Mouse (Mus musculus): ENCODE measurements at regions not wholly inside any gene's neighbourhood (a gene's known extent, or its start where the extent isn't known, plus 50 kb on each side); places are given as distances from the start of the nearest gene placed in this dataset.

DNA sequence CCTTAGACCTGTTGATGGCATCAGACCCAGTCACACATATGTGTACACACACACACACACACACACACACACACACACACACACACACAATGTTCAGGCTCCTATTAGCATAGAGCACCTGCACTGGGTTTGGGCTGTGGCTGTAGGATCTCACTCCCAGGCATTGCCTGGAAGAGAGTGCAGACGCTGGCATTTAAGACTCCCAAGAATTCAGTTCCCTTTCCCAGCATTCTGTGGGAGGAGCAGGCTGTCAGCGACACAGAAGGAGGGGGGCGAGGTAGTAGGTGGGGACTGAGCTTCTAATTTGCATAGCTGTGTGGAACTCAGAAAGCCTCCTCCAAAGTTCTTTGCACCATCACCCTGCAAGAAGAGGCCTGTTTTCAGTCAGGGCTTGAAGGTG, 374.2 kb upstream of the Fam49b start:
- DNase-seq (ENCODE audit: low spot score in 2 of 2) = no peak

DNA sequence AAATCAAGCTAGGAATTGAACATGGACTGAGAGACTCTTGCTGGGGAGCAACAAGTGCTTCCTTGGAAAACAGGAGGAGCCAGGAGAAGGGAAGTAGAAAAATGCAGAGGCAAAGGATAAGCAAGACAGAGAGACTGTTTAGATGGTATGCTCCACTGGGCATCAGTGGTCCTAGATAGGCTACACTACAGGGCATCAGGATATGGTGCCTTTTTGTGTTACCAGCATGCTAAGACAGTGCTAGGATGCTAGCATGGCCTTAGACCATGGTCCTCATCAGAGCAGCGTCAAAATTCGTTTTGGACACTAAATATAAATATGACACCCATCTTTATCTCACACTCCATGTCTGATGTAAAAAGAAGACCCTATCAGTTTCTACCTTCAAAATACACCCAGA, 374.6 kb upstream of the Fam49b start:
- DNase-seq (ENCODE audit: low spot score in 2 of 2) = no peak

DNA sequence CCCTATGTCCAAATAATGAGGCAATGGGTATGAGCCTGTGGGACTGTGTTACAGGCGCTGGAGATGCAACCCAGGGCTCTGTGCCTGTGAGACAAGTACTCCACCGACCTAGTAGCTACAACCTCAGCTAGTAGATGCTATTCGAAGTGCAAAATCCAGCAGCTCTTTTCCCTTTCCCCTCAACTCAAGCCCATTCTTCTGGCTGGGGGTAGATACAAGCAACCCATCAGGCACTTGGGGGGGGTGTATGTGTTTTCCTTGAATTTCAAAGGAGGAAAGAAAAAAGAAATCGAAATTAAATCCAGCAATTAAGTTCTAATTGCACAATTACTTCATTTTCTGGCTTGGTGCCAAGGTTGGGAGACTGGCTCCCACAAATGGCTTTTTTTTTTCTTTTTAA, 372.4 kb upstream of the Gm21798 start:
- no peak for DNase-seq (ENCODE audit: low spot score in 2 of 2)

DNA sequence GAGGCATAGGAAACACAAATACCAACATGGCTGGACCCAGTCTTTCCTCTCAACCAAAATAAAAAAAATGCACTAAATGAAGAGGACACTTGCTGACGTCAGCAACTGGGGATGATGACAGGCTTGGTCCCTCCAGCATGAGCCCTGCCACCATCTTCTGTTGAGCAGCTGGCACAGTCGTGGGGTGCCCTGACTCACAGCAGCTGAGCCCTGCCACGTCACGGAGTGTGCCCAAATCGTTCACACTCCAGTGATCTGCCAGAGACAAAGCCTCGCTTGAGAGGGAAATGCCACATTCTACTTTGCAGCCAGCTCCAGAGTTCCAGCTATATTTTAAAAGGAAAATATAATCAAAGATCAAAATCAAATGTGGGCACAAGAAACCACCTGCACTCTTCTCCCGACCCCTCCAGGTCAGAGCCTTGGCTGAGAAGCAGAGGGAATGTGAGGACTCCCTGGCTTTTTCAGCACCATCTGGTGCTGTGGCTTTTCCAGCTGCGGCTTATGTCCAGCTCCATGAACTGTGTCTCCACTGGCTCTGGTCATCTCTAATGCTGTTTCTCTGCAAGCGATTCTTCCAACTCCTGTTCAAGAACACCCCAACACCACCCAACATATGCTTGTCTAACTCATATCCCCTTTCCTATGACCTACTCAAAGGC, 371.0 kb upstream of the Gm21798 start:
- no peak for DNase-seq (ENCODE audit: low spot score in 2 of 2)

DNA sequence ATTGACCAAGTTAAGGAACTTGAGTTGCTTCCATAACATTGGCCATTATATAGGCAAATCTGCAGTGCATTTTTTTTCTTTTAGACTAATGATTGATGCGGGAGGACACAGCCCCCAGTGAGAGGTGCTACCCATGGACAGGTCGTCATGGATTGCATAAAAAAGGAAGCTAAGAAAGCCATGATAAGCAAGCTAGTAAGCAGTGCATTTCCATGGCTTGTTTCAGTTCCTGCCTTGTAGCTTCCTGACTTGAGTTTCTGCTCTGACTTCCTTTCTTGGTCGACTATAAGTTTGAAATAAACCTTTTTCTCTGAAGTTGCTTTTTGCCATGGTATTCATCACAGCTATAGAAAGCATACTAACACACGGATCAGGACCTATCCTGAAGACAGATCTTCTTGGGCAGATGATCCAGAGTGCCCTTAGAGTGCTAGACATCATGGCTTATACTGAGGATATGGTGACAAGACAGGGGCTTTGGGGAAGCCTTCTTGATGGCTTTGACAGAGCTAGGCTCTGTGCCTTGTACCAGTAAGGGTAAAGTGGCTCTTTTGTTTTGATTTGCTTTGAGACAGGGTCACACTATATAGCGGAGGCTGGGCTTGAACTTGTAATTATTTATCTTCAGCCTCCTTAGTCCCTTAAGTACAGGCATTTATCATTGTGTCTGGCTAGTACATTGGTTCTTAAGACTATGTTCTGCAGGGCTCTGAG, 370.1 kb upstream of the Gm21798 start:
- no peak for DNase-seq (ENCODE audit: low spot score in 2 of 2)

DNA sequence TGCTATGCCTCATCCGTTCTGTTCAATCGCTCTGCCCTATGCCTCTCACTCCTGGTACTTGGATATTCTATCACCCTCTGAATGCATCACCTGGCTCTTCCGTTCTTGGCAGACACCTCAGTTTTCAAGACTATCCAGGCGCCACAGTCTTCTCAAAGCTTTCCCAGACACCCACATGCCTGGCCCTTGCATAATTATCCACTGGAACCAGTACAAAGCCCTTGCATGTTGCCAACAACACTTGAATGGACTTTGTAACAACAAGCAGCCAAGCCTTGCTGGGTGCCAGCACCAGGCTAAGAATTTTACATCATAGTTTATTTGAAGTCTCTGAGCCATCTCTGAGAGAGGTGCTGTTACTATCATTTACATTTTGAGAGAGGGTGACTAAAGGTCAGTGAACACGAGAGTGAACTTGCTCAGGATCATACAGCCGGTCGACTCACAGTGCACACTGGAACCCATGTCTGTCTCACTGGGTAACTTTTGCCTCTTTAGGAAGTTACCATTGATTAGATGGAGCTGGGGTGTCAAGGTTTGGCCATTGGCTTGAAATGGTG, 368.8 kb upstream of the Gm21798 start:
- no peak for DNase-seq (ENCODE audit: low spot score in 2 of 2)

DNA sequence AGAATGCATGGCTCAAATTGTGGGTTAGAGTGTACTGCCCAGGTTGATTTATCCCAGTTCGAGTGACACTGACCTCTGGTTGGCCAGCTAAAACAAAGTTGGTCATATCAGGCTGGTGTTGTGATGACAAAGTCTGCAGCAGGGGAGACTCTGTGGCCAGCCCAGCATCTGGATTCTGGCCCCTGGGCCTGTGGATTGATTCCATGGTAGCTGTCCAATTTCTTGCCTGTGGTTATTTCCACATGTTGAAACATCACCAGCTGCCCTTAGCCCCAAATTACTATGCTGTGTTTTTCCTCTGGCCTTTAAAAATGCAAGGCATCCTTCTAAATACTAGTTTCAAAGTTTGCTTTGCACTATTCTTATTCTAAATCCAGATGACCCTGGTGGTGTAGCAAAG, 346.8 kb upstream of the Gm21798 start:
- DNase-seq (ENCODE audit: low spot score in 2 of 2) = peak; percentile 17 to 46

DNA sequence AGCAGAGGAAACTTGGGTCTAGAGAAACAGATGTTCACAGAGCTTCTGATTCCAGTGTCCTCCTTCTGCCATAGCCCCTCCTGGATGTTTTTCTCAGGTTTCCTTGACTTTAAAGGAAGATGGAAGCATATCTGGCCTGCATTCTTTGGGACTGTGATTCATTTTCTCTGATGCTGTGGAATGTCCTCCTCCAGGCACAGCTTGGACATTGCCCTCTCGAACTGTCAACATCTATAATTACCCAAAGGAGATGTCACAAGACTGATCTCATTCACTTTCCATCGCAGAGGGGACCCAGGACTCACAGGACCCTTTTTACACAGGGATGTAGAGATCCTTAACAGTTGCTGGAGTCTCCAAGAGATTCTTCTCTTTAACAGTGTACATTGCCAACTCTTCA, 345.9 kb upstream of the Gm21798 start:
- no peak for DNase-seq (ENCODE audit: low spot score in 2 of 2)

DNA sequence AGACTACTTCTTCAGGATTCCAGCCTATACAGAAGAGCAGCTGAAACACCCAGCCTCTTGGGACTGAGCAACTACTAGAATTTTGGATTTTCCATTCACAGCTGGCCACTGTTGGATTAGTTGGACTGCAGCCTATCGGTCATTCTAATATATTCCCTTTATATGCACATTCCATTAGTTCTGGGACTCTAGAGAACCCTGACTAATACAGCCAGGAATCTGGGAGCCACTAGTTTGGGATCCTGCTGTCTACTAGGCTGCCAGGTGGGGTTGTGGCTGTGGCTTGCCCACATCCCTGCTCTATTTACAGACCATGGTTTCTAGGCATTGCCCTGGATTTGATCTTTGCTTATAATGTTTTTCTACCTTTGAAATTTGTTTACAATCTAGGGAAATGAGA, 343.3 kb upstream of the Gm21798 start:
- DNase-seq (ENCODE audit: low spot score in 2 of 2) = no peak

DNA sequence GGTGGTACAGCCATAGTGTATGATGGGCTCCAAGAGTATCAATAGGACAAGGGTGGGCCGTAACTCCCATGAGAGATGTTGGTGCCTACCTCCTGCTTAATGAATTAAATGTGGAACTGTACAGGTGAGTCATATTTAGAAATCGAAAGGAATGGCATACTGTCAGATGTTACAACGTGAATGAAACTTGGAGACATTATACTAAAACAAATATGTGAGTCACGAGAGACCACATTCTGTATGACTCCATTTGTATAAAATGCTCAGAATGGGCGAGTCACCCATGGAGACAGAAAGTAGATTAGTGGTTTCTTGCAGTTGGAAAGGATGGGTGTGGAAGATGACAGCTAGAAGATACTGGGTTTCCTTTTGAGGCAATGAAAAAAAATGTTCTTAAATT, 340.4 kb upstream of the Gm21798 start:
- DNase-seq (ENCODE audit: low spot score in 2 of 2) = no peak

DNA sequence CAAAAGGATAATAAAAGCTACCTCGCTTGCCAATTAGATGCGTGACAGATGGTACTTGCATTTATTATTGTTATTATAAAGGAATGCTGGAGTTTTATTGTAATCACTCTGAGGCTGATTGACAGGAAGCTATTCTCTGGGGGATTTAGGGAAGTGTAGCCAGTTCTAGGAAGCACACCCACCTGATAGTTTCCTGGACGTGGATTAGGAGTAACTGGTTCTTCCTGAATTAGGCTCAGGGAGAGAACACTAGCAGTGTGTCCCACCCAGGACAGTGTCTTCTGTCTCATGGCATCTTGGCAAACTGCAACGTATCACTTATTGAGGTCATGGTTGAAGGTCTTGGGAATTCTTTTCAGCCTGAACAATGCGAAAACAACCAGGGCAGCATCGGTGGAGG, 336.9 kb upstream of the Gm21798 start:
- DNase-seq (ENCODE audit: low spot score in 2 of 2) = no peak

DNA sequence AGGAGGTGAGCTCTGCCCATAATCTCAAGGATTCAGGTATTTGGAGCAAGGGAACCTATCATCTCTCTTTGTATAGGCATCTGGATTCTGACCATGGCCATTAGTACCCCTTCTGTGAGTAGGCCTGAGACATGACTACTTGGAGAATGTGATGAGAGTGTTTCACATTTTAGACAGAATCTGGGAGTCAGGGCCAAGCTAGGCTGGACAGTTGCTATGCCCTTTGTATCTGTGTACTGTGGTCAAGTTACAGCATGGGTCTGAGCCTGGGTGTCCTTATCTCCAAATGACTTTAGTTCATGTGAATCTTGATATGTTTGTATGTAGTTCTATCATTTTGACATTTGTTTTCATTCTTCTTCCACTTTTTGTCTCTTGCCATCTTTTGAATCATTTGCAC, 336.3 kb upstream of the Gm21798 start:
- DNase-seq (ENCODE audit: low spot score in 2 of 2) = no peak

DNA sequence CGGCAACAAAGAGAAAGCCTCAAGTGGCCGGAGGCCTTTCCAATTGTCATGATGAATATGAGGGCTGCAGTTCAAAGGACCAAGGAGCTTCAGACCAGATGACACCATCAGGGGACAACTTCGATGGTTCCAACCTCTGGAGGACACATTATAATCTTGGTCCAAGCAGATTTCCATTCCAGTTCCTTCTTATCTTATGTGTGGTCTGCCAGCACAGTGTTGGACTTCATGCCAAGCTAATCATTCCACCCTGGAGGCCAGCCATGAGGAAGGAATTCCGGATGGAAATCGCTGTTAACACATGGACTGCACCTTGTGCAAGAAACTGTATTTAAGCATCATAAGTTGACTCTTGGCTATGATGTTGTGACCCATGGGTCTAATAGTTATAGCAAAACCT, 334.5 kb upstream of the Gm21798 start:
- no peak for DNase-seq (ENCODE audit: low spot score in 2 of 2)

DNA sequence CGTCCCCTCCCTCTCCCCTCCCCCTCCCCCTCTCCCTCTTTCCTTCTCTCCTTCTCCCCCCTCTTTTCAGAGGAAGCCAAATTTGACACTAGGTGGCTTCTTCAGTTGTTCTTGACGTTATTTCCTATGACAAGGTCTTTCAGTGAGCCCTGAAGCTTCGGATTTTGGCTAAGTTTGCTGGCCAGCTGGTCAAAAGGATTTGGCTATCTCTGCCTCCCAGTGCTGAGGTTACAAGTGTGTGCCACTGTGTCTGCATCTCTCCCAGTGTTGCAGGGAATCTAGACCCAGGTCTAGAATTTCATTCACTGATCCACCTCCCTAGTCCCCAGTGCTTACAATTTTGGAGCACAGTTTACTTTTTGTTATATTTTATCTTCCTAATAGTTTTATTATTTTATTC, 329.7 kb upstream of the Gm21798 start:
- DNase-seq (ENCODE audit: low spot score in 2 of 2) = no peak

DNA sequence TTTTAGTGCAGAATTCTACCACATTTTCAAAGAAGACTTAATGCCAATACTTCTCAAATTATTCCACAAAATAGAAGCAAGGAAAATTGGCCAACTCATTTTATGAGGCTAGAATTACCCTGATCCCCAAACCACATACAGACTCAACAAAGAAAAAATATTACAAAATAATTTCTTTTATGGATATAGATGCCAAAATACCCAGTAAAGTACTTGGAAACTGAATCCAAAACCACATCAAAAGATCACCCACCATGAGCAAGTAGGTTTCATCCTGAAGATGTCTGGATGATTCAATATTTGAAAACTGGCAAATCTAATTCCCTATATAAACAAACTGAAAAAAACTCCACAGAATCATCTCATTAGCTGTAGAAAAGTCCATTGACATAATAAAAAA, 316.7 kb upstream of the Gm21798 start:
- DNase-seq (ENCODE audit: low spot score in 2 of 2) = no peak

DNA sequence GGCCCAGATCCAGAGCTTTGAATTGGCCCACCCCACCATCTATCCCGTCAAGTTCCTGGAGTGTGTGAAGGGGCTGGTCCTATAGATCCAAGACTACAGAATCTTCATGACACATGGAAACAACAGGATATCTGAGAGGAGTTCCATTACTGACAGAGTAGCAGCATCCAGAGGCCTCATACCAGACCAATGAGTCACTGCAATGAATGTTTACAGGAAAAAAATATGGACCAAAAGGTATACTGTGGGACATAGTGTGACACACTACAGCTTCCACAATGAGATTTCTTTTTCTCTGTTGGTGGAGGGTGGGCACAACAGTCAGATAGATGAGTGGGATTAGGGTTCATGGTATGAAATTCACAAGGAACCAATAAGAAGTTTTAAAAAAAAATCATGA, 316.0 kb upstream of the Gm21798 start:
- DNase-seq (ENCODE audit: low spot score in 2 of 2) = no peak

DNA sequence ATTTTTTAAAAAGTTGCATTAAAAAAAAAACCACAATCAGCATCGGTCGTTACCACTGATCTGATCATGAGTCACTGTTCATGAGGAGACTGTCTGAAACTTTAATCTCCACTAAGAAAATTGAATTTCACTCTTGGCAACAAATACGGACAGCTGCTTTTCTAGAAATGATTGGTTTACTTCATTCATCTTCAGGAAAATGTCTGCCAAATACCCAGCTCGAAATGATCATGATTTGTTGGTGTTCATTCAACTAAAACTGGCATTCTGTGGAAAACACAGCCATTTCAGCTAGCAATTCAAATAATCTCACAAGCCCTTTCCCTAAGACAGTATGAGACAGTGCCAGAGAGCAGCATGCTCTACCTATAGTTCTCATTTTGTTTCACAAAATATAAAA, 312.7 kb upstream of the Gm21798 start:
- no peak for DNase-seq (ENCODE audit: low spot score in 2 of 2)

DNA sequence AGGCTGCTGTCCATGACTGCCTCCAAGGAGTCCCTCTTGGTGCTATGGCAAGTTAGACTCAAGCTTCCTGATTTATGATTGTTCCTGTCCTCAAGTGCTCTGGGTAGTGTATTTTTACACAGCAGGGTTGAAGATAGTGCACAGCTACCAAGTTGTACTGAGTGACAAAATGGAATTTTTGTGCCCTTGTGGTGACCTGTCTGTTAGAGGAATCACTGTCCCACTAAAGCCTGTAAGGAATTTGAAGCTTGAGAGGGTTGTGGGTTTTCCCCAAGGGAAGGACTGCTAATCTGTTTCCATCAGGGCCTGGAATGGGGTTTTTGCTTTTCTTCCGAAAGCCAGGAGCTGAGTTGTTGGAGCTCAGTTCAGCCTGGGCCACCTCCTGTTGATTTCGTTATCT, 306.8 kb upstream of the Gm21798 start:
- DNase-seq (ENCODE audit: low spot score in 2 of 2) = no peak

DNA sequence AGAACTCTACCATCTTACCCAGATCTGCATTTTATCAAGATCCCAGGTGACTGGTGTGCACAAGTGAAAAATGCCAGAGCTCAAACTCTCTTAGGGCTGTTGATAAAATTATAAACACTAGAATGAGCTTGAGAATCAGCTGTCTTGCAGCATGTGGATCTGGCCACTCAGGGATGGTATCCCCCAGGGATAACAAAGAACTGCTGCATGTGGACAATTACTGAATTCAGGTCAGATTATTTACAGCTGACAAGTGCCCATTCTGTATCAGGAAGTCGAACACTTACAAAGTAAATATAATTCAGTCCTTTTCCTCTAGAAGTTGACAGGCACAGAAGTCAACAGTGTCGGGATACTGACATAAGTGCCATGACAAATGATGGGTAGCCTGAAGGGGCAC, 306.3 kb upstream of the Gm21798 start:
- DNase-seq (ENCODE audit: low spot score in 2 of 2) = no peak

DNA sequence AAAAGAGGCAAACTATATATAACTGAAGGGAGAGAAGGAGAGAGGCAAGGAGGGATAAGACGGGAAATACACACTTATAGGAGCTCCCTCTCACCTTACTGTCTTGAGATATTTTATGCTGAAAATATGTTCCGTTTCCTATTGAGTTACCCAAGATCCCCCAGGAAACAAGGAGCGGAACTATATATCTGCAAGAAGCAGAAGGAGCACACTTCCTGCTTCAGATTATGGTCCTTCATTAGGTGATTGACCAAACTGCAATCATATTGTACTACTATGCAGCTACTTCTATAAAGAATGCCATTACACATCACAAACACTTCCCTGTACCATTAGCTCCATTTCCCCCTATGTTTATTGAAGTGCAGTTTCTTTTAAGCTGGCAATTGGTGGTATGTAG, 304.9 kb upstream of the Gm21798 start:
- no peak for DNase-seq (ENCODE audit: low spot score in 2 of 2)

DNA sequence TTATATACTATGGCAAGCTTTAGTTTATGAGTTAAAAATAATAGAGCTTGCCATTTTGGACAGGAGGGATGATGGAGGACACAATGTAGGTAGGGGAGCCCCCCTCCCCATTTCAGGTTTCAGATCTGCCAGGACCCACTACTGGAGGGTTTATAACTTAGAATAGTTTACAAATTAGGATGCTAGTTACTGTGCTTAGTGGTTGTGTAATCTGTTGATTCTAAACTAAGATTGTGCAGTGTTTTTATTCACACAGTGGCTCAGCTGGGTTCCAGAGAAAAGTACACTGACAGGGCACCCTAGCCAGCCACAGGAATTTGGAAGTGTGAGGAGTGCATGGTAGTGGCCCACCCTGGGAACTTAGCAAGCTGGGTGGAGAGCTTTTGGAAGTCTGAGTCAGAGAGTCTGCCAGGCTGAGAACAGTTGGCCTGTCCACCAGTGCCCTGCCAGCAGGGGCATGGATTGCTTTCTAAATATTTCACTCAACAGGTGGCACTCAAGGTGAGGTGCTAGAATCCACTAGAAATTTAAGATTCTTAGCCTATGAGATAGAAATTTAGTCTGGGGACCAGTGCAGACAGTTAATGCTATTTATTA, 303.9 kb upstream of the Gm21798 start:
- no peak for DNase-seq (ENCODE audit: low spot score in 2 of 2)

DNA sequence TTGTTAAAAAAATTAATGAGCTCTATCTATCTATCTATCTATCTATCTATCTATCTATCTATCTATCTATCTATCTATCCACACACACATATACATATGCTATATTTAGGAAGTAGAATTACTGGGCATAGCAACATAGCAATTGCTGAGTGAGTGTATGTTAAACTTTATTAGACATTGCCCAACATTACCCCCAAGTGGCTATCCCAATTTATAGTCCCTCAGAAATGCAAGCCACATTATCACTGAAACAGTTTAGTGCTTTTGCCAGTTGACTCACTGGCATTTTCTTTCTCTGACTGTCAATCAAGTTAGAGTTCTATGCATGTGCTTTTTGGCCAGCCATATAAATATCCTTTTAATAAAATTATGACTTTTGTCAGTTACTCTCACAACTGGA, 302.3 kb upstream of the Gm21798 start:
- DNase-seq (ENCODE audit: low spot score in 2 of 2) = no peak

DNA sequence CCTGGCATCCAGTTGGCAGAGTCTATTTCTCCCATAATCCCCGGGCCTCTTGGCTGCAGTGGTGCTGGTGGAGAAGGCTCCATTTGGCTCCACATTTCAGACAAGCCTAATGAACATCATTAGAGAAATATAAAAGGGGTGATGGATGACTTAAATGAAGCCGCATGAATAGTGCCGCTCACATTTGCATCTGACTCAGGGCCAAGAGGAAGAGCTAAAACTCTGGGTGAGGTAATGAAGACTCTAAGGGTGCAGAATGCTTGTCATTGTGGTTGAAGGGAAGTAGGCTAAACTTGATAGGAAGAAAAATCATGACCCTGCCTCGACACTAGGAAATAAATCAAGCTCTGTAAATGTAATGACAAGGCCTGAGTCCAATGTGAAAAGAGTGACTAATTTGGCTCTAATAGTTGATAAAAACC, 298.3 kb upstream of the Gm21798 start:
- no peak for DNase-seq (ENCODE audit: low spot score in 2 of 2)

All from gastrocnemius, adult 8-10 months (tissue).